Mouse (Mus musculus): ENCODE data around the gene Capn11.

Capn11 gene

GRCm38 (mm10) chr17:45598891-45599290 lies 60.2 kb downstream of the Capn11 start:
- DNase-seq (ENCODE audit: low read depth, low spot score): no peak

DNA sequence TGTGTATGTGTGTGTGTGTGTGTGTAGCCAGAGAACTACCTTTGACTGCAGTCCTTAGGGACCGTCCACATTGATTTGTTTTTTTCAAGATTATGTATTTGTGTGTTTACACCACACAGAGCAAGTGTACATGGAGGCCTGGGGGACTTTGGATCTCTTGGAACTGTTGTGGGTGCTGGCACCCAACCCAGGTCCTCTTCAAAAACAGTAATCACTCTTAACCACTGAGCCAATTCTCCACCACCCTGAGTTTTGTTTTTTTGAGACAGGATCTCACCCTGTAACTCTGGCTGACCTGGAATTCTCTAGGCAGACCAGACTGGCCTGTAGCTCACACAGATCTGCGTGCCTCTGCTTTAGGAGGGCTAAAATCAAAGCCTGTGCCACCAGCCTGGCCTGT lies 60.7 kb downstream of the Capn11 start:
- no peak for DNase-seq (ENCODE audit: low read depth, low spot score)

DNA sequence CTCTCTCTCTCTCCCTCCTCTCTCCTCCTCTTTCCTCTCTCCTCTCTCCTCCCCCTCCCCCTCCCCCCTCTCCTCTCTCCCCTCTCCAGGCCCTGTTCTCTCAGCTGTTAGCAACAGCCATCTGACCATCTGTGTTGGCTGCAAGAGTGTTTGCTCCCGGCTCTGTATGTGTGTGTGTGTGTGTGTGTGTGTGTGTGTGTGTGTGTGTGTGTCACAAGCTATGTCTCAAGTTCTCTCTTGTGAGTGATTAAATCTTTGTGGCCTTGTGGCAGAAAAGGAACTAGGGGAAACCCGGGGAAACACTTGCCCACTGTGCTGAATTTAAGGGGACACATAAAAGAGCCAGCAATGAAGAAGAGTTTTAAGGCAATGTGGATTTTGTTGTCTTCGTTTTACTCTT lies 61.3 kb downstream of the Capn11 start:
- DNase-seq (ENCODE audit: low read depth, low spot score): no peak

- no peak for DNase-seq (ENCODE audit: low read depth, low spot score)
Measured at GRCm38 (mm10) chr17:45596631-45597396, 62.3 kb downstream of the Capn11 start.

- no peak for DNase-seq (ENCODE audit: low read depth, low spot score)
Measured at GRCm38 (mm10) chr17:45595736-45596390, 63.3 kb downstream of the Capn11 start.

DNA sequence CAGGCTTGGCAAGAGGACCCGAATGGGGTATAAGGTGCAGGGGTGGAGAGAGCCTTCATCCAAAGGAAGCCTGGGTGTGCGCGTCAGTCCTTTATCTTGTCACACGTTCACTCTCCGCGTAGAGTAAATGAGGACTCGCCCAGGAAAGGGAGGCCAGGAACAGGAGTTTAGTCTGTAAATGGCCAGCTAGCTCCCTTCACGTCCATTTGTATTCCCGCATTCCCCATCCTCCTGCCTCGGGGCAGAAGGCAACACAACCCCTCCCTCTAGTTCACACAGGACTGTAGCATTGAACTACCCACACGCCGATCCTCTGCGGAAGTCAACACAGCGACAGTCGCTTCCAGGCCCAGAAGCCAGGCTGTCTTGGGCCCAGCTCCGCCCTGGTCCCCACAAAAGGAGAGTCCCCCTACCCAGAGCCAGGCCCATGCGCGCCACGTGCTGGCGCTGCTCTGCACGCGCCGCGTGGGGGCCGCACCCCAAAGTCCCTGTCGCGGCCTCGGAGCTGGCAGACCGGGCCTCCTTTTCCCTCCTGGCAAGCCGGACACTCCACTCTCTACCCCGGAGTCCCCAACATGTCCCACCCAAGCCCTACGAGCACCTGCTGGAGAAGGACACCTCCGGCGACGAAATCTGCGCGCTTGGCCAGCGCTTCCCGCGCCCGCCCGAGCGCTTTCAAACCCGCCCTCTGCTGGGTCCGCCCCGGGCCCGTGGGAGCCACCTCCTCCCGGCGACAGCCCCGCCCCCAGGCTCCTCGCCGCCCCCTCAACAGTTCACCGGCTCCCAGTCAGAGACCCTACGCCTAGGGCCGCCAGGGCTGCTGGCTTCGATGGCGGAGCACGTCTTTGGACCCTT lies 64.0 kb downstream of the Capn11 start:
- no peak for DNase-seq (ENCODE audit: low read depth, low spot score)

- no peak for DNase-seq (ENCODE audit: low read depth, low spot score)
Measured at GRCm38 (mm10) chr17:45594195-45594594, 64.9 kb downstream of the Capn11 start.

DNA sequence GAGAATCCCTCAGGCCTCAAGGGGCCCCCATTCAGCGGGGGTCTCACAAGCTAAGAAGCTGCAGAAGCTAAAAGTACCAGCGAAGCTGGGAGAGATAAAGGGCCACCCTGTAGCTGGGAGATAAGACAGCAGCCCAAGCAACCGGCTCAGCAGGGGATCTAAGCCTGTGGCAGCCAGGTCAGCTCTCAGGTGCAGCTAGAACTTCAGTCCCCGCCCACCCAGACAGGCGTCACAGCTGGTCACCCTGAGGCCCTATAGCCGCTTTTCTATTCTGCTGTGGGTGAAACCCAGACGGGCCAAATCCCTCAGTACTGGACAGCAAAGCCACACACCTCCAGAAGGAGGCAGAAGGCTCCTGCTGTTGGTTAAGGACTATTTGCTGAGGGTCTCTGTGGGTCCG lies 65.6 kb downstream of the Capn11 start:
- DNase-seq (ENCODE audit: low read depth, low spot score): no peak

DNA sequence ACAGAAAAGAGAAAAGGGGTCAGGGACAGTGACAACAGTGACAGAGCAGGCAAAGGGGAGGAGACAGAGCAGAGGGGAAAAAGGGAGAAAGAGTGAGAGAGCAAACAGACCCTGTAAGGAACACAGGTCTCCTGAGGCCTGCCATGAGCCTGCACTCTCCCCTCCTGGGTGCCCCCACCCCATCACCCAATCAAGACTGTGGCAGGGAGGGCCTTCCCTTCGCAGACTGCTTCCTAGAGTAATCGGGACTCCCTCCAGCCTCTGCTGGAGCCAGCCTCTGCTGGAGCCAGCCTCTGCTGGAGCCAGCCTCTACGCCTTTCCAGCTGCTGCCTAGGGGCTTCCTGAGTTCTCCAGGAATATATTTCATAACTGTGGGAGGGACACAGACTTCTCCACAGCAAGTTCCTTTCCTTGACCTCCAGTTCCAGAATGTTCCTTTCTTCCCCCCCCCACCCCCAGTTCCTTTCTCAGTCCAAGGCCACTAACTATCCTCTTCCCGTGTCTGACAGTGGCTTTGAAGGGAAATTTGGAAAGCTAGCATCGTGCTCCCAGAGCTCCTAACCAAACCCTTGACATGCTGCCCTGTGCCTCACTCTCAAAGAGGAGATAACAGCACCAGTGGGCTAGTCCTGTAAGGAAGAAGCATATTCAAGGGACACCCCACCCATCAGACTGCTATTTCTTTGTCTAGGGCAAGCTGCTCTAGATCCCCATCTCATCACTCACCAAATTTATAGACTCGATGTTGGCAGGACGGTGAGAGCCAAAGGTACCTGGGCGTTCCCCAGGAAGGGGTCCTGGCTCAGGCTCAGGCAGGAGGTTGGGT lies 66.3 kb downstream of the Capn11 start:
- DNase-seq (ENCODE audit: low read depth, low spot score): no peak

DNA sequence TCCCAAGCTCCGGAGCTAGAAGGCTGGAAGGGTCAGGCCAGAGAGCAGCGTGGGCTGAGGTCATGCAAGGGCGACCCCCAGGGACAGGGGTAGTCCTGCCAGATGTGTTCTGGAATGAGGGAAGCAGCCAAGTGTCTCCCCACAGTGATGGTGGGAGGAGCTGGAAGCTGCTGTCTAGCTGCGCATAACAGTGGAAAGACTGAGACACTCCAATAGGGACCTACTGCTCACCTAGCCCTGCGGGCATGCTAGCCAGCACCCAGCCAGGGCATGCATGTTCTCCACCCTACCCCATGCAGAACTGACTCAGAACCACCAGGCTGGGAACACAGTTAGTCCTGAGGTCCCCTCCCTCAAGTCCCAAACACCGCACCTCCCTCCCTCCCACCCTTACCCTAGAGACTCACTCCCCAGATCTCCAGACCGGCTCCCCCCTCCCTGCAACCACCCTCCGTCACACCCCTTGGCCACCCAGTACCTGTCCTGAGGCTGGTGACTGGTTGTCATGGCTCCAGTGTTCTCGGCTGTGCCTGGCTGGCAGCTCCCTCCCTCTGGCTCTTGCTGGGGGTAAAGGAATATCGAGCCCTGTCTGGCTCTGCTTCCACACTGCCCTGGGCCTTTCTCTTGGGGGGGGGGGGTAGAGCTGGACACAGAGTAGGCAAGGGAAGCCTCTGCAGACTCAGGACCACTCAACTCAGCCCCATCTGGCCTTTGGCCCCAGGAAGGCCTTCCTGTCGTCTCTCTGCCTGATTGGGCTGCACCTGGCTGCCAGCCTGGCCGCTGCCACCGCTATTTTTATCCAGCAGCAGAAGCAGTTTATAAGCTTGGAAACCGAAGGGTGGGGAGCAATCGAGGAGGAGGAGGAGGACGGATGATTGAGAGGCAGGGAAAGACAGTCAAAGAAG lies 67.2 kb downstream of the Capn11 start:
- no peak for DNase-seq (ENCODE audit: low read depth, low spot score)

GRCm38 (mm10) chr17:45590410-45590809 lies 68.7 kb downstream of the Capn11 start:
- no peak for DNase-seq (ENCODE audit: low read depth, low spot score)

DNA sequence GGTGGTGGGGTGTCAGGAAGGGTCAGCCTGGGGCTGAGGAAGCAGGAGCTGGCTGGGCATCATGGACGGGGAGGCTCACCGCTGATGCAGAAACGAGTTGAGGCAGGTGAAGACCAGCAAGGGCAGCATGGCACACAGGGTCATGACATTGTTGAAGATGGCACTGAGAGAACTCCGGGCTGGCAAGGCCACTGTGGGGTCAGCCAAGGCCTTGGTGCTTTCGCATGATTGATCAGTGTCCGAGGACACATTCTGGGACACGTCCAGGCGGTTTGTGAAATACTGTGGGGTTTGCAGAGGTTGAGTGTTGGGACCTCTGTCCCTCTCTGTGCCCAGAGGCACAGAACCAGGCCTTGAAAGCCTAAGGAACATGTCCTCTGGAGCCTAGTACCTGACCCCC lies 69.3 kb downstream of the Capn11 start:
- no peak for DNase-seq (ENCODE audit: low read depth, low spot score)

- no peak for DNase-seq (ENCODE audit: low read depth, low spot score)
Measured at GRCm38 (mm10) chr17:45589236-45589635, 69.9 kb downstream of the Capn11 start.

GRCm38 (mm10) chr17:45588370-45588769 lies 70.8 kb downstream of the Capn11 start:
- no peak for DNase-seq (ENCODE audit: low read depth, low spot score)

DNA sequence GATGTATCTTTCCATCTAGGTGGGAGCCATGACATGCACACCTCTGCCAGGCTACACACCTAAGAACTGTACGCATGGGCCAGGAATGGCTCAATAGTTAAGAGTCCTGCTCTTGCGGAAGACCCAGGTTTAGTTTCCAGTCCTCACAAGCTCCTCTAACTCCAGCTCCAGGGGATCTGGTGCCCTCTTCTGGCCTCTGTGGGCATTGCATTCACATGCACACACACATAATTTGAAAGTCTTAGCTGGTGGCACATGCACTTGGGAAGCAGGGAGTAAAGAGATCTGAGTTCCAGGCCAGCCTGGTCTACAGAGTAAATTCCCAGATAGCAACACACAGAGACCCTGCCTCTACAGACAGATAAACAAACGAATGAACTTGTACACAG lies 72.7 kb downstream of the Capn11 start:
- DNase-seq (ENCODE audit: low read depth, low spot score): no peak

- no peak for DNase-seq (ENCODE audit: low read depth, low spot score)
Measured at GRCm38 (mm10) chr17:45585725-45586448, 73.2 kb downstream of the Capn11 start.

- no peak for DNase-seq (ENCODE audit: low read depth, low spot score)
Measured at GRCm38 (mm10) chr17:45584939-45585678, 74.0 kb downstream of the Capn11 start.

DNA sequence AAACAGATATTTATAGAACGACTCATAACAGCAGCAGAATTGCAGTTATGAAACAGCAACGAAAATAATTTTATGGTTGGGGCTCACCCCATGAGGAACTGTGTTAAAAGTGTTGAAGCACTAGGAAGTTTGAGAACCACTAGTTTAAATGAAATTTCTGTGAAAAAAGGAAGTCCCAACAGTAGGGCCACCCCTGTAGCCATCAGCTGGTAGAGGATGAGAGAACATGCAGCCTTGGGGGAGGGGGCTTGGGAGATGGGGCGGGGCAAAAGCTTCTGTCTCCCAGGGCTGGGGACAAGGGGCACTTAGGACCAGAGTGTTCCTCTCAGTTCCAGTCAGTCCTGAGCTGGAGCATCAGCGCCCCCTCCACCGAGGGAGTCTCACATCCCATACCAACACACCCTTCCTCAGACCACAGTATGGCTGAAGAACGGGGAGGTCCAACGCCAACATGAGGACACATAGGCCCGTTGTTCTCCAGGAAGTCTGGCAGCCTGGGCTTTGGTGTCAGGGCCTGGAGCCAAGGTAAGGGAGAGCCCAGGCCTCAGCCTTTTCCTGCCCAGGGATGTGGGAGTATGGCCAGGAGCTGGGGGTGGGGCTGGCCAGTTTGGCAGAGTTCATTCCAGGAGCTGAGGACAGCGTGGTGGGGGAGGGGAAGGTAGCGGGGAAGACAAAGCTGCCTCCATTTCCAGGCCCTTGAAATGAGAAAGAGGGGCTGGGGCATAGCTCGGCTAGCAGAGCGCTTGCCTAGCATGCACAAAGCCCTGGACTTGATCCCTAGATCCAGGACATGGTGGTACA lies 74.8 kb downstream of the Capn11 start:
- no peak for DNase-seq (ENCODE audit: low read depth, low spot score)
